Mouse (Mus musculus): ENCODE data around the gene Enpp4.

Enpp4 gene

GRCm38 (mm10) chr17:44105287-44106138, at the start of gene Enpp4:
Gene Enpp4 (minus strand): TSS chr17:44105809.
- DNase-seq = peak; percentile 93

- DNase-seq = no peak
Measured at GRCm38 (mm10) chr17:44155204-44155603, 49.6 kb upstream of the Enpp4 start.

DNA sequence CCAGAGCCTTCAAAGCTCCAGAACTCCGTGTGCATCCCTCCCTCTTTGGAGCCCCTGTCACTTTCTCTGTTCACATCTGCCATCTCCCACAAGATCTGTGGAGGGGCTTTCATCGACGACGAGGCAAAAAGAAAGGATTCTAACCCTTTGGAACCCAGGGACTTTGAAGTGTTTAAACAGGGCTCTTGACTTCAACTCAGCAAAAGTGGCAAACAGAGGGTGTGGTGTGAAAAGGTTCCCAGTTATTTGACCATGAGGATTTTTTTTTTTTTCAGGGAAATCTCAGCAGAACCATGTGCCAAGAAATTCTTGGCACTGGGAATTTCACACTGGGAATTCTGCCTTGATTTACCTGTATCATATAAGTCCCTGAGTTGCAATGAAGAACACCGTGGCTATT, 48.3 kb upstream of the Enpp4 start:
- no peak for DNase-seq

GRCm38 (mm10) chr17:44151889-44152288, 46.3 kb upstream of the Enpp4 start:
- peak; percentile 57 for DNase-seq

GRCm38 (mm10) chr17:44151130-44151529, 45.5 kb upstream of the Enpp4 start:
- DNase-seq = peak; percentile 28

- no peak for DNase-seq
Measured at GRCm38 (mm10) chr17:44148109-44148846, 42.7 kb upstream of the Enpp4 start.

DNA sequence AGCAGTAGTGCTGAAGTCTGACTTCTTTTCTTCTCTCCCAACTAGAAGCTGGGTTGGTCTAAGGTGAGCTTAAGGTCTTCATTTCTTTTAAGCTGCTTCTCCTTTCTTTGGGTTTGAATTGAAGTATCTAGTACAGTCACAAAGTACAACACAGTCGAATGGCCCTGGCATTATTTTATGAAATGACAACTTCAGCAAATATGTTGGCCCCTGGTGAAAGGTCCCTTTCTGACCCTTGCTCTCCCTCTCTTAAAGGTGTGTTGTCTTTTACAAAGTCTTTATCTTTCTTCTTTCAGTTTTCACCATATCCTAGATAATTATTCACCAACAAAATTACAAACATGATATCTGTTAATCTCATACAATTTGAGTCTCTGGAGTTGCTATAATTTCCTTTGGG, 40.2 kb upstream of the Enpp4 start:
- DNase-seq = no peak

- no peak for DNase-seq
Measured at GRCm38 (mm10) chr17:44136863-44137640, 31.4 kb upstream of the Enpp4 start.

GRCm38 (mm10) chr17:44136018-44136417, 30.4 kb upstream of the Enpp4 start:
- no peak for DNase-seq

DNA sequence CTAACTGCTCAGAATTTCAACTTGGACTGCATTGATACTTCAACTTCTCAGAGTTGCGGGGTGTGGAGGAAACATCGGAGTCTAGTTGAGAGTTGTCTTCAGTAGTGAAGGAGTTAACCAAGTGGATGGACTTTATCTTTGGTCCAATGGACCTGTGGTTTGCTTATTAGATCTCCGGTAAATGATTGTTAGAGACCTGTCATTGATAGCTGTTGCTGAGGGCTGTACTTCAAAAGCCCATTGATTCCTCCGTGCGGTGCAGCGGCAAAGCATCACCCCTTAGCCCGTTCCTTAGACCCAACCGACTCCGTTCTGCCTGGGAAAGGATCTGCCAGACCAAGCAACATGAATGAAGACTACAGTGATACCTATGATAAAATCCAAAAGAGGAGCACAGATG, 28.9 kb upstream of the Enpp4 start:
- DNase-seq = peak; percentile 35

DNA sequence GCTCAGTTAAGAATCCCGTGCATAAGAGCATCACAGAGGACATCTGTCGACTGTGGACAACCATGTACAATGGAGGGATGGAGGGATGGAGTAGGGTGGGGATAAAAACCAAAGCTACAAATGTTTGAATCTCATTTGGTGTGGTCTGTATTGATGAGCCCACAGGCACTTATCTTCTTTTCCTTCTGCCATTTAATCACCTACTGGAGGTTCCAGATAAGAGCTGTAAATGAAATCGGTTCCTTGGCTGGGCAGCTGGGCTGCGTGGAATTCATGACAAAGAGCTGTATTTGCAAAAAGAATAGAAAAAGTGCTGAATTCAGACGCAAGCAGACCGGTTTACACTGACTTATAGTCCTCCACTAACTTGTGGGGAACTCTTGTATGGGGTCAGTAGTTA, 28.5 kb upstream of the Enpp4 start:
- DNase-seq = no peak

DNA sequence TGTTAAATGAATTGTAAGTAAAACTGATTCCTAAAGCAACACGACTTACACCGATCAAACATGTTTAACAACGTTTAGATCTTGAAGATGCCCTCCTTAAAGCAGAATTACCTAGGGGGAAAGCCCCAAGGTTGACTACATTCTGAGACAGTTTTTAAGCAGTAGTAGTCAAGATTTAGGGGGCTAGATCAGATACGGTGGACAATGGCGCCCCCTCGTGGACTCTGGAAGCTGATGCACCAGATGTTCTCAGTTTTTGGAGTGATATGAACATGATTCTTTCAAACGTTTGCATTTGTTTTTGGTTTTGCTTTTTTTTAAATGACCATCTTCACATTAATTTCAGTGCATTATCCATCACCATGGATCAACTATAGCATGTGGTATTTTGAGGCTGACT, 24.8 kb upstream of the Enpp4 start:
- peak; percentile 35 for DNase-seq

DNA sequence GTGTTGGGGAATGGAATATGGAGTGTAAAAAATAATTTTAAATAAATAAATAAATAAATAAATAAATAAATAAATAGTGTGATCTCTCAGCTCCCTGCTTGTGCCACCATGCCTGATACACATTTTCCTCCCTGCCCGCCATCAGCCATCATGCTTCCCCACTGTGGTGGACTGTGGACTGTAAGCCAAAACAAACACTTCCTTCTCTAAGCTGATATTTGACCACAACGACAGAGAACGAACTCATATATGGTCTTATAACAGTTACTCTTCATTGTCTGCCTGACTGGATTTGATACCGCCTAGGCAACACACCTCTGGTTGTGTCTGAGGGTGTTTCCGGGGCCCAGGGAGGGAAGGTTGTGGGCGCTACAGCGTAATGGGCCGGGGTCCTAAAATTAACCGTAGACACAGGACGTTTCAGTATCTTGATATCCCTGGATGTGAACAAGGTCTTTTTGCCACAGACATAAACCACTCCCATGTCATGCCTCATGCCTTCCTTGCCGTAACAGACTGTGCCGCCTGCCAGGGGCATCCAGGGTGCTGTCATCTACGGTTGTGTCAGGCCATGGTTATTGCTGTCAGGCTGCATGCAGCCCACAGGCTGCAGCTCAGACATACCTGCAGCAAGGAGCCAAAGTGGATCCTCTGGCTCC, 23.6 kb upstream of the Enpp4 start:
- no peak for DNase-seq

DNA sequence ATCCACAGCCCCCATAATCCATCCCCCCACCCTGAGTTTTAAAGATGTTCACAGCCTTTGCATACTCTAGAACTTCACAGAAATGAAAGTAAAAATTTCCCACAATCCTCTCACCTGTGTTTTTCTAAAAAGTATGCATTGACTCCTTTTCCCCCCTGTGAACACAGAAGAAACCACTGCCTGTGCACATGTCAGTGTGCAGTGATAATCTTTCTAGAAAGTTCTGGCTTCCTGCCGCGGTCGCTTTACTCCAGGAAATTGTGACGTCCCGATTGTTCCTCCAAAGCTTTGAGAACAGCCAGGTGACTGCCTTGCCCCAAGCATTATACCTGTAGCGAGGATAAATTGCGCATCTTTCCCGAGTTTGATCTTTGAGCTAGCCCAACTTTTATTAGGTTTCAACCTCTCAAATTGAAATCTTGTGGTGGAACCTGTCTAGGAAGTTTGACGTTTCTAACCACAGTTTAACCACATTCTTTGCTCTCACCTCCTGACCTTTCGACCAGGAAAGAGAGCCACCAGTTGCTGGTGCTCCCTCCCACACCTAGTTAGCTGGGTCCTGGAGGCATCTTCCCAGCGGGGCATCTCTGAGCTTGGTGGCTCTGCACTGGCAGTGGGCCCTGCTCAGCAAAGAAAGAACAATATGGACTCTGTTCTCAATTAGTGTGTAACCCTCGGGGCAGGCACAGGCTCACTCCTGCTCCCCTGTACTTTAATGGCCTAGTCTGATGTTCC, 15.9 kb upstream of the Enpp4 start:
- DNase-seq = no peak

DNA sequence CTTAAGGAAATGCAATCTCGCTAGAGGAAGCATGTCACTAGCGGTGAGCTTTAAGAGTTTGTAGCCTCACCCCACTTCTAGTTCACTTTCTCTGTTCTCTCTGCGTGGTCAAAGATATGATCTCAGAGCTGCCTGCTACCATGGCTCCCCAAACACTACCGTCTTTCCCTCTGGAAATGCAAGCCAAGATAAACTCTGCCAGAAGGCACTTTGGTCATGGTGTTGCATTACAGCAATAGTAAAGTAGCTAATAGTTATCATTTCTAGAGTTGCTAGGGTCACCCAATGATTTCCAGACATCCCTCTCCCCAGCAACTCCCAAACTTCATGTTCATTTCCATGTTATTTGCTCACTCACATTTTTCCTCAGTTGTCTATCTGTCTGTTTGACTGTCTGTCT, 12.6 kb upstream of the Enpp4 start:
- DNase-seq = no peak

GRCm38 (mm10) chr17:44117721-44118120, 12.1 kb upstream of the Enpp4 start:
- DNase-seq = no peak

DNA sequence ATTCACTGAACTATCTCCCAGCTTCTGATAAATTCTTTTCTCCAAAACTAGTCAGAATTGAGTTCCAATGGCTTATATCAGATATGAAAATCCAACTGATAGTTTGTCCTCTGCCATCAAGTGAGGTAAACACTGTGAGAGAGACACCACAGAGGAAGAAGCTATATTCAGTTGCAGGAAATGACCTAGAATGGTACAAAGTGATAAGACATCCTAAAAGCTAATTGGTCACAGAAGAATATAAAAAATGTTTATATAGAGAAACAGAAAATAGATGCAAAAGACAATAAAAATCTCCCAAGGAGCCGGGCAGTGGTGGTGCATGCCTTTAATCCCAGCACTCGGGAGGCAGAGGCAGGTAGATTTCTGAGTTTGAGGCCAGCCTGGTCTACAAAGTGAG, 11.0 kb upstream of the Enpp4 start:
- DNase-seq = no peak

DNA sequence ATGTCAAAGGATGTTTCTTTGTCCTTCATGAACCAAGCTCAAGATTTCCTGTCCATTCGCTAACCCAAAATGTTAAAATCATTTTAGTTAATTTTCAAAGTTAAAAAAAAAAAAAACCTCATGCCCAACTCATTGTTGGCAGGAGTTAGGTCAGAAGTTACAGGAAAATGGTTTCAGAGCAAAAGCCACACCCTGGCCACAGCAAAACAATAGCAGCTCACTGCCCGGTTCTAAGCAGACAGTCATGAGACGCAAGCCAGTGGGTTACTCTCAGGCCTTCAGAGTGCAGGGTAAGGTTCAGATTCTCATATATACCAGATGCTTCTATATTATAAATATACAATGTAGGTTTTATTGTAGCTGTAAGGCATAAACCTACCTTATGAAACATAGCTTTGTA, 2.7 kb upstream of the Enpp4 start:
- DNase-seq = no peak

GRCm38 (mm10) chr17:44101961-44102360, 3.6 kb downstream of the Enpp4 start:
- DNase-seq = no peak

GRCm38 (mm10) chr17:44100906-44101305, 4.7 kb downstream of the Enpp4 start:
- no peak for DNase-seq

GRCm38 (mm10) chr17:44100486-44100885, 5.1 kb downstream of the Enpp4 start:
- DNase-seq = no peak

DNA sequence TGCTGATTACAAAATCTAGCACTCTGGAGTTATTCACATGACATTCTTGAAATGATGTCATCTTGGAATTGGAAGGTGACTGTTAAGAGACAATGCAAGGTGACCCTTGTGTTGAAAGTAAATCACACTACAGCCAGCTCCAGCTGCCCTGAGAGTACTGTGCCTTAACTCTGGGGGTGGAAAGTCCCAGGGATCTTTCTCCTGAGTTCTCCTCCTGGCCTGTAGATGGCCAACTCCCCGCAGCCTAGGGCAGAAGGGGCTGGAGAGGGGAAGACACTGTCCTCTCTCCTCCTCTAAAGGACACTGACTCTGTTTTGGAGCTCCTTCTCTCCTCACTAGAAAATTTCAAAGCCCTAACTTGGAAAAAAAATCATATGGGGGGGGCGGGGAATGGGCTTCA, 14.1 kb downstream of the Enpp4 start:
- DNase-seq = no peak
